Mouse (Mus musculus): ENCODE measurements around the gene Zfp574.

- no peak for TF ChIP-seq POLR2A (IDR thresholded peaks at IDR 0.05; ENCODE audit: borderline replicate concordance, low read depth, low read length)
- TF ChIP-seq CTCF (IDR thresholded peaks at IDR 0.05; ENCODE audit: low read depth, low read length), result no peak
Observed at GRCm38 (mm10) chr7:25120061-25120834, 47.9 kb downstream of the Zfp574 start.

All from bone marrow macrophage, adult 2 months (primary cell).